Mouse (Mus musculus) spleen, postnatal 36 days (tissue): ENCODE measurements around the gene Plod3.

Experiments used
- DNase-seq, 2 experiments: peaks; one replicate each; pipeline ENCODE4 v3.0.0; 2022; ENCODE audit warnings: low spot score in 2 of 2, mixed read lengths in 1 of 2

Gene Plod3

DNA sequence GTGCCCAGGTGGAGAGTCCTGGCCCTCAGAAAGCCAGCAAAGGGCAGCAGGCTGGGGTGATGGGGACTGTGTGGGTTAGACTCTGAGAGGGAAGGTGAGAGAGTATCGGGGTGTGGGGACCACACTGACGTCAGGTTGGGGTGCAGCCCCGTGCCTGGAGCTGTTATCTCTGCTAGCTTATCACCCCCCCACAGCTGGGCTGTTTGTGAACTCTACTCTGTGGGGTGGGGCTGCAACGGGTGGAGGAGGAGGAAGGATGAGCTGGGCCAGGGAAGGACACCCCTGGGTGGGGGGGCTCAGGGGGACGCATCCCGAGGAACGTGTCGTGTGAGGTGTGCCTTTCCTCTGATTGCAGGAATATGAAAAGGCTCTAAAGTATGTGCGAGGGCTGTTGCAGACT lies 21.6 kb upstream of the Plod3 start:
- peak; percentile 54 to 70 for DNase-seq

- no peak for DNase-seq
Measured at GRCm38 (mm10) chr5:136965686-136966085, 21.1 kb upstream of the Plod3 start.

DNA sequence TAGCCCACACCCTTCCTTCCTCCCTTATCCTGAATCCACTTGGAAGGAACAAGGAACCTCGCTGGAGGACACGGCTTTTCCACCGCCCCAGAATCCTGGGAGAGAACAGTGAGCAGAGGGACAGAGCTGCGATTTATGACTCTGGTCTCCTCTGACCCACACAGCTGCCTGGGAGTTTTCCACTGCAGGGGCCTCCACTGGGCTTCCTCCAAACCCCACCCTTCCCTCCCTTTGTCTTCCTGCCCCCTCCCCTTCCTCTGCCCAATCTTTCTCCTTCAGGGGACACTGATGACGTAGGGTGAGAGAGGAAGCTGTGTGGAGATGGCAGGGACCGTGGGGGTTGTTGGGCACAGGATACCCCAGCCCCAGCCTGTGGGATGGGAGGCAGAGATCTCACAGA lies 20.5 kb upstream of the Plod3 start, which contains the start of gene Cldn15:
Gene Cldn15, plus strand, starts transcription at position 286 of the 400 bp plus-strand sequence.
- no peak for DNase-seq

- DNase-seq: no peak
Measured at GRCm38 (mm10) chr5:136966861-136967455, 19.9 kb upstream of the Plod3 start.

DNA sequence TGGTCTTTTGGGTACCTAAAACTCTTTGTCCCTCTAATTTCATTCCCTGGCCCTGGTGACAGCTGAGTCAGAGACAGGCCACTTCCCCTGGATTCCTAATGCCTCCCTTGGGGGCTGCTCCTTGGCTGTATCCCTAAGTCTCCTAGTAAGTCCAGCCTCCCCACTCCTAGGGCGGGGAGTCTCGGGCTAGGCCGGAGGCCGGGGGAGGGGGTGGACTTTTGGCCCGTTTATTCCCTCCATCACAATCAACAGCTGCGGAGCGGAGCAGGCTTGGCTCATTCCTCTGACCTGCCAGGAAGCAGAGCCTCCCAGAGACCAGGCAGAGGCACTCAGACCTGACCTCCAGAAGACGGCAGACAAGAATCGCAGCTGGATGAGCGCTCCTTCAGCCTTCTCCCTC lies 19.2 kb upstream of the Plod3 start:
- DNase-seq: no peak

- DNase-seq: peak; percentile 56 to 73
Measured at GRCm38 (mm10) chr5:136970703-136971102, 16.1 kb upstream of the Plod3 start.

- no peak for DNase-seq
Measured at GRCm38 (mm10) chr5:136973670-136974069, 13.1 kb upstream of the Plod3 start.

DNA sequence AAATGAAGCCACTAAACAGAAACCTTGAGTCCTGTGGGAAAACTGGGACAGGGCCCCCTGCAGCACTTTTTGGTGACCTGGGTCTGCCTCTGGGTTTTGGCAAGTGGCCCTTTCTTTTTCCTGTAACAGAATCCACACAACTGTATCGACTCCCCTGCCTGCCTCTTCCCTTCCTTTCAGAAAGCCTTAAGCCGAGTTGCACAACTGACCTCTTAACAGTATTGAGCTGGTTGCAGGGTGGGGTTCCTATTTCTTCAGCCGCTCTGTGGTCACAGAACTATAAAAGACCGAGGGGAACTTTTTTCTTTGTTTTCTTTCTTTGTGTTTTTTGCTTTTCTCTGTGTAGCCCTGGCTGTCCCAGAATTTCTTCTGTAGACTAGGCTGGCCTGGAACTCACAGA lies 9.1 kb upstream of the Plod3 start:
- DNase-seq: no peak

- DNase-seq: no peak
Measured at GRCm38 (mm10) chr5:136979762-136980161, 7.1 kb upstream of the Plod3 start.

GRCm38 (mm10) chr5:136980974-136981373 lies 5.8 kb upstream of the Plod3 start:
- DNase-seq: no peak

GRCm38 (mm10) chr5:136982338-136982930 lies 4.4 kb upstream of the Plod3 start:
- DNase-seq: no peak

DNA sequence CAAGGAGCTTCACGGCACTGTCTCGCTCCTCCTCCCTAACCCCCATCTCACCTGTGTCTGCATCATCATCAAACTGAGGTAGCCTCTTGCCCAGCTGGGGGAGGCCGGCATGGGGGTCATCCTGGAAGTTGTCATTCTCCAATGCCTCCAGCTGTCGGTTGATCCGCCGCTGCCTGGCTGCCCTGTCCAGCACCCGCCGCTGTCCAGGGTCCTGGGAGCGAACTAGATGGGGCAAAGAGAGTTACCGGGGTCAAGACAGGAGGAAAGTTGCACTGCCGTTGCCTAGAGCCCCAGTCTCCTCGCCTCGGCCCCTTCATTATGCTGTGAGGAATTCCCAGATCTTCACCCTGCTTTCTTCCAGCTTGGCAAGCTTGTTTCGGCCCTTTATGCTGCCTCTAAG lies 2.0 kb upstream of the Plod3 start:
- DNase-seq: no peak

DNA sequence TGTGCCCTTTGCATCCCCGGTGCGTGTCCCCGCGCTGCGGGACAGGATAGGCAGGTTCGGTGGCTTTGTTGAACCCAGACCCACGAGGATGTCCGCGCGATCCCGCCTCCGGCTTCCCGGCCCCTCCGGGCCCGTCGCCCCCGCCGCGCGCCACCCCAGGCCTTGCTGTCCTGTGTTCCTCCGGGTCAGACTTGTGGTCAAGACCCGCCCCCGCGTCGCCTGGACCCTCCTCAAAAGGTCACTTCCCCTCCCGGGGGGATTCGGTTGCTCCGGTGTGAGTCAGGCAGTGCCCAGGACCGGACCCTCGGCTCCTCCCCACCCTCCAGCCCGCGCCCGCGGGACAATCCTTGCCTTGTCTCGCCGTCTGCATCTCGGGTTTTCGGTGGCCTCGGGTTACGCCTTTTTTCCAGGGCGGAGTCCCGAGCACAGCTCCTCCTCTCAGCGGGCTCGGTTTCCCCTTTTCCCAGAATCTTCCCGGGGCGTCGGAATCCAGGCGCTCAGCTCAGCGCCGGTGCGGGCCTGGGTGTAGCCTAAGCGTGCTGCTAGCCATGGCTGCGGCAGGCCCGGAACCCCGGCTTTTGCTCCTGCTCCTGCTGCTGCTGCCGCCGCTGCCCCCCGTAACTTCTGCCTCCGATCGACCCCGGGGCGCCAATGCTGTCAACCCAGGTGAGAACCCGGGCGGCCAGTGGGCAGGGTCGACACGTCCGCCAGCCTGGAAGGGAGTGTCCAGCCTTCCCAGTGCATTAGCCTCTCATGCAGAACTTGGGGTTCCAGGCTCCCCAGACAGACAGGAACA lies 517 bp downstream of the Plod3 start:
- DNase-seq: peak; percentile 58 to 66

GRCm38 (mm10) chr5:136987934-136988271 lies 1.1 kb downstream of the Plod3 start, which contains the start of gene Znhit1:
TSS of gene Znhit1 (minus strand) at chr5:136988021.
- no peak for DNase-seq

DNA sequence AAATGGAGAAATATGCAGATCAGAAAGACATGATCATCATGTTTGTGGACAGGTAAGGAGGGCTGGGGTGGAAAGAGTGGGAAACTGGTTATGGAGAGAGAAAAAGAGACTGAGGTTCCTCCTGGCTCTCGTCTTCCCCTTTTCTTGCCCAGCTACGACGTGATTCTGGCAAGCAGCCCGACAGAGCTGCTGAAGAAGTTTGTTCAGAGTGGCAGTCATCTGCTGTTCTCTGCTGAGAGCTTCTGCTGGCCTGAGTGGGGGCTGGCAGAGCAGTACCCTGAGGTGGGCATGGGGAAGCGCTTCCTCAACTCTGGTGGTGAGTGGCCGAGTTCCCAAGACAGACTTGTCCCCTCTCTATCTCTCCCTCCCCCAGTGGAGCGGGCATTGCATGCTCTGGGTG lies 1.6 kb downstream of the Plod3 start:
- no peak for DNase-seq

DNA sequence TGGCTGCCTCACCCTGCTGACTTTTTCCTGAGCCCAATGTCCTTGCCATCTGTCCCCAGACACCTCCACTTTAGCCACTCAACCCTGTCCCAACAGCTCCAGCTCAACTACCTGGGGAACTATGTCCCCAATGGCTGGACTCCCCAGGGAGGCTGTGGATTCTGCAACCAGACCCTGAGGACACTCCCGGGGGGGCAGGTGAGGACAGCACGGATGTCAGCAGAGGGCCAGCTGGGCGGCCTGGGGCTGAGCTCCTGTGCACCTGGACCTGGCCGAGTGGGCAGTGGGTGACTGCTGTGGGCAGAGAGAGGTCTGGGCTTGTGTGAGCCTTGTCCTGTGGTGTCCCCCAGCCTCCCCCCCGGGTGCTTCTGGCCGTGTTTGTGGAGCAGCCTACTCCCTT lies 3.0 kb downstream of the Plod3 start:
- DNase-seq: no peak

DNA sequence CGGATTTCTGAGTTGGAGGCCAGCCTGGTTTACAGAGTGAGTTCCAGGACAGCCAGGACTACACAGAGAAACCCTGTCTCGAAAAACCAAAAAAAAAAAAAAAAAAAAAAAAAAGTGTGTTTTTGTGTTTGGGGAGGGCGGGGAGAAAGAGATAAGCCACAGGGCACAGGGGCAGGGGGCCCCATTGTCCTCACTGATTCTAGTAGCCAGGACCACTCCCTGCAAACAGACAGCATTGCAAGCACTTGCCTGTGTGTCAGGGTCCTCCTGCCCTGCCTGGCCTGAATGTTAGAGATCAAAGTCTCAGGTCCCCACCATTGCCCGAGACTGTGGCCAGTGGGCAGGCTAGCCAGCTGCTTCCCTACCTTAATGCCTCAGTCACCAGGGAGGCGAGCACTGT lies 12.6 kb downstream of the Plod3 start:
- no peak for DNase-seq

GRCm38 (mm10) chr5:137000612-137001011 lies 13.8 kb downstream of the Plod3 start:
- no peak for DNase-seq

GRCm38 (mm10) chr5:137007276-137007675 lies 20.5 kb downstream of the Plod3 start:
- no peak for DNase-seq

DNA sequence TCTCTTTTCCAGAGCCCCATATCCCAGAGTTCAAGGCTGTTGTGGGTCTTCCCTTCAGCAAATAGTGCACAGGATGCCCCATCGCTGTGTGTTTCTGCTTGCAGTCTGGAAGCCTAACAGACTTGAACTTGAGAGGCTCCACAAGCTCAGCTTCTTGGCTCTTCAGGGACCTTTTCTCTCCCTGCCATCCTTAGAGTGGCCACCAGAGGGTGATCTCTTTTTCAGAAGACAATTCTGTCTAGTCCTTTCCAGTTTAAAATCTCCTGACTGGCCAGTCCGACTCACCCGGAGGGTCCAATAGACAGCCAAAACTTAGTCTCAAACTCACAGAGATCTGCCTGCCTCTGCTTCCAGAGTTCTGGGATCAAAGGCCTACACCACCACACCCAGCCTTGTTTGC lies 23.2 kb downstream of the Plod3 start:
- no peak for DNase-seq

- no peak for DNase-seq
Measured at GRCm38 (mm10) chr5:137012401-137012950, 25.7 kb downstream of the Plod3 start.

DNA sequence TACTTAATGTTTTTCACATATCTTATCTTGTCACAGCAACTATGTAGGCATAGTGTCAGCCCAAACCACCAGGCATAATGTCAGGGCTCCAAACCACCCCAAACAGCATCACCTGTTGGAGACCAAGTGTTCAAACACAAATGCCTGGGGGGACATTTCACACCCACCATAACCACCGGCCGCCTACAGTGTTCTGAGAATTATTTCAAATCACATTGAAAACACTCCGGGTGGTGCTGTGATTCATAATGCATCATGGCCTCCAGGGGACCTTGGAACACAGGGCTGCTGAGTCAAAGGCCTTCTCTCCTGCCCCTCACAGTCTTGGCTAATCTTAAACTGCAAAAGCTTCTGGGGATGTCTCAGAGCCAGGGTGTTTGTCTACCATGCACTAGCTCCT lies 29.1 kb downstream of the Plod3 start:
- no peak for DNase-seq

DNA sequence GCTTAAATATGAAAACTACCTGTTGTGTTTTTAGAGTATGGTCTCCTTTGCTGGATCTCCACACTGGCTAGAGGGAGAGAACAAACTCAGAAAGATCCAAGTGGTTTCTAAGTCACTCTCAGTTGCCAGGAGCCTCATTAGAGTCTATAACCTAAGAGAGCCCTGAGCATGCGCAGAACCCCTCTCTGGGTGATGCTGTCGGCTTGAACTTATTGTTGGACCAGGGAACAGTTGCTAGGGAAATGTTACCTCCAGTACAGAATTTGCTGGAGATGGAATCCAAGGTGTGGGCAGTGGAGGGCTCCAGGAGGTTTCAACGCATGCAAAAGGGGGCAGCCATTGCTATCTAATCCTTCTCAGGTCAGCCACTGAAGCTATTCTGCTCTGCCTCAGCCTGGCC lies 37.5 kb downstream of the Plod3 start:
- DNase-seq: no peak
